Mouse (Mus musculus): ENCODE data around the gene Rasal3. TPM values are rescaled to one million over a fixed set of nuclear protein-coding genes. Genes with fewer than 3 reads are reported as not detected.

Gene Rasal3
- polyA plus RNA-seq (2012; rRNA removed), result 2.9 and 3.0 TPM in 2 replicates
- polyA plus RNA-seq (2014; fragmentation: Nextera tagmentation; extraction: Ambion mirVana), result 1.9 and 2.0 TPM in 2 replicates

DNA sequence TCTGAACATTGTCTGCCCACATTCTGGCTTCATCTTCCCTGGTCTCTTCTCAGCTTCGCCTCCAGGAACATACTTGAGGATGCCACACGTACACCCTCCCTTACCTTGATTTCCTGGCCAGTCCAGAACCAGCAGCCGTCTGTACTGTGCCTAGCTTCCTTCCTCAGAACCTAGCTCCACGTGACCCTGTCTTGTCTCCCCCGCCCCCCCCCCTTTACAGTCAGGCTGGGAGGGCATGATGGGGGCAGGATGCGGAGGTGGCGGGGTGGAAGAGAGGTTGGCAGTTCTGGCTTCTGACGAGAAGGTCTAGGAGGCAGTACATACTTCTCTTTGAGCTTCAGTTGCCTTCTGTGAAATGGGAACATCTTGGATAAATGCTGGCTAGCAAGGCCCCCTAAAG lies at the start of gene Rasal3:
Gene Rasal3 (minus strand): TSS at position 167 of the 400 bp plus-strand sequence.
- ATAC-seq (ENCODE audit: low FRiP score, low read depth), result no peak
- Histone ChIP-seq H3K4me3 (replicated peaks; ENCODE audit: low read length) (no peak within 1 kb of the TSS), H3K9me3 (ENCODE audit: control insufficient read depth, low read length) (no peaks in the 10 kb centered on the region), H3K9ac (ENCODE audit: low read depth, low read length, severe bottlenecking) (no peak within 1 kb of the TSS), H3K27ac (replicated peaks; ENCODE audit: low read depth, low read length) (no peak within 1 kb of the TSS), H3K4me1 (ENCODE audit: control insufficient read depth, insufficient read depth, low read length) (no peaks in the 10 kb centered on the region), H3K36me3 (ENCODE audit: control insufficient read depth, insufficient read depth, low read length) (no peaks in the 10 kb centered on the region), H3K4me2 (replicated peaks; ENCODE audit: low read depth, low read length, severe bottlenecking) (no peak within 1 kb of the TSS), H3K27me3 (ENCODE audit: control insufficient read depth, insufficient read depth, low read length) (peaks cover 6% of the 10 kb centered on the region; the same call in 1 of the 2 replicates)
- WGBS, result 72% methylated on average over 8 of the region's 8 CpGs
- no peak for DNase-seq (ENCODE audit: low spot score)
- no peak for TF ChIP-seq POLR2A (IDR thresholded peaks at IDR 0.05; ENCODE audit: borderline replicate concordance, extremely low read depth, insufficient read depth, insufficient read length)

- Histone ChIP-seq H3K27ac (replicated peaks; ENCODE audit: low read depth, low read length) (no peak within 1 kb of the TSS), H3K27me3 (ENCODE audit: control insufficient read depth, insufficient read depth, low read length) (peaks cover 5% of the 10 kb centered on the region; the same call in 1 of the 2 replicates), H3K4me2 (replicated peaks; ENCODE audit: low read depth, low read length, severe bottlenecking) (peak within 1 kb of the TSS; percentile 51), H3K36me3 (ENCODE audit: control insufficient read depth, insufficient read depth, low read length) (no peaks in the 10 kb centered on the region), H3K9ac (ENCODE audit: low read depth, low read length, severe bottlenecking) (peak within 1 kb of the TSS; percentile 28; the same call in 1 of the 2 replicates), H3K4me1 (ENCODE audit: control insufficient read depth, insufficient read depth, low read length) (peaks cover 5% of the 10 kb centered on the region; the same call in 1 of the 2 replicates), H3K4me3 (replicated peaks; ENCODE audit: low read length) (peak within 1 kb of the TSS; percentile 24), H3K9me3 (ENCODE audit: control insufficient read depth, low read length) (0 out of 2 replicates have a peak, but pooled peaks cover 4% of the 10 kb centered on the region)
- DNase-seq (ENCODE audit: low spot score) (peak; percentile 48), ATAC-seq (ENCODE audit: low FRiP score, low read depth) (no peak)
- no peak for TF ChIP-seq POLR2A (IDR thresholded peaks at IDR 0.05; ENCODE audit: borderline replicate concordance, extremely low read depth, insufficient read depth, insufficient read length)
- 3% methylated on average over 19 of the region's 19 CpGs for WGBS
These were observed 49.1 kb upstream of the Rasal3 start, which contains the start of gene Cyp4f39 for GRCm38 (mm10) chr17:32452482-32452881. Cyp4f39 (plus strand) TSS chr17:32452723.

GRCm38 (mm10) chr17:32450844-32451537 lies 47.6 kb upstream of the Rasal3 start:
- 0 out of 2 replicates have a peak, but pooled peaks cover 4% of the 10 kb centered on the region for H3K9me3 ChIP-seq (ENCODE audit: control insufficient read depth, low read length)
- no peaks in the 10 kb centered on the region for H3K36me3 ChIP-seq (ENCODE audit: control insufficient read depth, insufficient read depth, low read length)
- 29% methylated on average over 2 of the region's 2 CpGs for WGBS
- TF ChIP-seq POLR2A (IDR thresholded peaks at IDR 0.05; ENCODE audit: borderline replicate concordance, extremely low read depth, insufficient read depth, insufficient read length), result no peak
- peaks cover 5% of the 10 kb centered on the region; the same call in 1 of the 2 replicates for H3K4me1 ChIP-seq (ENCODE audit: control insufficient read depth, insufficient read depth, low read length)
- H3K4me2 ChIP-seq (replicated peaks; ENCODE audit: low read depth, low read length, severe bottlenecking), result no peak overlapping the region
- ATAC-seq (ENCODE audit: low FRiP score, low read depth) (no peak), DNase-seq (ENCODE audit: low spot score) (no peak)
- peaks cover 5% of the 10 kb centered on the region; the same call in 1 of the 2 replicates for H3K27me3 ChIP-seq (ENCODE audit: control insufficient read depth, insufficient read depth, low read length)
- H3K9ac ChIP-seq (ENCODE audit: low read depth, low read length, severe bottlenecking), result no peak overlapping the region
- H3K27ac ChIP-seq (replicated peaks; ENCODE audit: low read depth, low read length), result no peak overlapping the region
- H3K4me3 ChIP-seq (replicated peaks; ENCODE audit: low read length), result no peak overlapping the region

GRCm38 (mm10) chr17:32449042-32449441 lies 45.7 kb upstream of the Rasal3 start:
- H3K4me2 ChIP-seq (replicated peaks; ENCODE audit: low read depth, low read length, severe bottlenecking), result no peak overlapping the region
- H3K4me3 ChIP-seq (replicated peaks; ENCODE audit: low read length), result no peak overlapping the region
- H3K9me3 ChIP-seq (ENCODE audit: control insufficient read depth, low read length), result 0 out of 2 replicates have a peak, but pooled peaks cover 4% of the 10 kb centered on the region
- DNase-seq (ENCODE audit: low spot score) (no peak), ATAC-seq (ENCODE audit: low FRiP score, low read depth) (no peak)
- H3K36me3 ChIP-seq (ENCODE audit: control insufficient read depth, insufficient read depth, low read length), result no peaks in the 10 kb centered on the region
- H3K27me3 ChIP-seq (ENCODE audit: control insufficient read depth, insufficient read depth, low read length), result peaks cover 5% of the 10 kb centered on the region; the same call in 1 of the 2 replicates
- TF ChIP-seq POLR2A (IDR thresholded peaks at IDR 0.05; ENCODE audit: borderline replicate concordance, extremely low read depth, insufficient read depth, insufficient read length), result no peak
- no peak overlapping the region for H3K27ac ChIP-seq (replicated peaks; ENCODE audit: low read depth, low read length)
- no peak overlapping the region for H3K9ac ChIP-seq (ENCODE audit: low read depth, low read length, severe bottlenecking)
- H3K4me1 ChIP-seq (ENCODE audit: control insufficient read depth, insufficient read depth, low read length), result peaks cover 5% of the 10 kb centered on the region; the same call in 1 of the 2 replicates
- 96% methylated on average over 1 of the region's 1 CpGs for WGBS

- TF ChIP-seq POLR2A (IDR thresholded peaks at IDR 0.05; ENCODE audit: borderline replicate concordance, extremely low read depth, insufficient read depth, insufficient read length), result no peak
These were observed 43.8 kb upstream of the Rasal3 start for GRCm38 (mm10) chr17:32447195-32447594.

More at GRCm38 (mm10) chr17:32447195-32447594, 43.8 kb upstream of the Rasal3 start:
- H3K4me3 ChIP-seq (replicated peaks; ENCODE audit: low read length), result no peak overlapping the region
- H3K36me3 ChIP-seq (ENCODE audit: control insufficient read depth, insufficient read depth, low read length), result no peaks in the 10 kb centered on the region
- no peak for ATAC-seq (ENCODE audit: low FRiP score, low read depth)
- H3K9ac ChIP-seq (ENCODE audit: low read depth, low read length, severe bottlenecking), result no peak overlapping the region
- H3K4me2 ChIP-seq (replicated peaks; ENCODE audit: low read depth, low read length, severe bottlenecking), result no peak overlapping the region
- no peak overlapping the region for H3K27ac ChIP-seq (replicated peaks; ENCODE audit: low read depth, low read length)
- 0 out of 2 replicates have a peak, but pooled peaks cover 4% of the 10 kb centered on the region for H3K9me3 ChIP-seq (ENCODE audit: control insufficient read depth, low read length)
- DNase-seq (ENCODE audit: low spot score), result no peak
- H3K27me3 ChIP-seq (ENCODE audit: control insufficient read depth, insufficient read depth, low read length), result no peaks in the 10 kb centered on the region; the same call in 1 of the 2 replicates
- H3K4me1 ChIP-seq (ENCODE audit: control insufficient read depth, insufficient read depth, low read length), result no peaks in the 10 kb centered on the region

Data from limb, embryonic 14.5 days (tissue).